Mouse (Mus musculus): ENCODE measurements around the gene Slc25a53.
A peak's percentile ranks its signal among the peaks of the same experiment; 100 is the strongest.

GRCm38 (mm10) chrX:136976424-136977084, 61.5 kb downstream of the Slc25a53 start, which contains the start of the genes Tmsb15l and Tmsb15b1:
- TF ChIP-seq CTCF (IDR thresholded peaks at IDR 0.05; ENCODE audit: extremely low read depth, insufficient read depth, low read length) (no peak), POLR2A (IDR thresholded peaks at IDR 0.05; ENCODE audit: extremely low read depth, insufficient read depth, low read length) (peak; percentile 59; the same call in 1 of the 2 replicates)

Data from cortical plate, adult 2 months (tissue).